Mouse (Mus musculus): ENCODE data around the gene Wdr53. TPM values are rescaled to one million over a fixed set of nuclear protein-coding genes. Genes with fewer than 3 reads are reported as not detected.
"Not testable (repeated sequence)": the region's sequence is repeated elsewhere in the genome, so short reads cannot be mapped to it uniquely, and the experiment has no call there.

Wdr53 gene
- polyA plus RNA-seq, 1 experiment from 2014 or later, result 15.8 TPM

DNA sequence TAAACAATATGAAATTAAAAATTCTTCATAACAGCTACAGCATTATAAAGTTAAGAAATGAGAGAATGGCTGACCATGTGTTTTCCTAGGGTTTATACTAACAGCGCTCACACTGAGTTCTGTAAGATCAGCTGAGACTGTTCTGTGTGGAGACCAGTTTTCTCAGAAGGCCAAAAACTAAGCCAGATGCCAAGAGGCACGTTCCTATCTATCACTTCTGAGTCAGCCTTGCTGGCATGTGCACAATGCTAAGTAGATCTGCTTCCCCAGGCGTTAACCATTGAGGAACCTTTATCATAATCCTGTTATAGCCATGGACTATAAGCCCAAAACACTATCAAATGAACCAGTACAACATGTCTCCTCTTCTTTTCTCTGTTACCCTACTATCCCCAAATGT lies 15.0 kb upstream of the Wdr53 start:
- not testable (repeated sequence) for H3K4me2 ChIP-seq (ENCODE audit: low read length); H3K27ac ChIP-seq (ENCODE audit: low read depth, low read length); ATAC-seq; H3K27me3 ChIP-seq (replicated peaks; ENCODE audit: control insufficient read depth, insufficient read depth, low read length); H3K9me3 ChIP-seq (ENCODE audit: control insufficient read depth, low read length); H3K36me3 ChIP-seq (ENCODE audit: control insufficient read depth, insufficient read depth, low read length); H3K4me1 ChIP-seq (ENCODE audit: control insufficient read depth, insufficient read depth, low read depth, low read length); H3K9ac ChIP-seq (ENCODE audit: low read depth, low read length); H3K4me3 ChIP-seq (ENCODE audit: low read length)
- 82% methylated on average over 3 of the region's 3 CpGs for WGBS

DNA sequence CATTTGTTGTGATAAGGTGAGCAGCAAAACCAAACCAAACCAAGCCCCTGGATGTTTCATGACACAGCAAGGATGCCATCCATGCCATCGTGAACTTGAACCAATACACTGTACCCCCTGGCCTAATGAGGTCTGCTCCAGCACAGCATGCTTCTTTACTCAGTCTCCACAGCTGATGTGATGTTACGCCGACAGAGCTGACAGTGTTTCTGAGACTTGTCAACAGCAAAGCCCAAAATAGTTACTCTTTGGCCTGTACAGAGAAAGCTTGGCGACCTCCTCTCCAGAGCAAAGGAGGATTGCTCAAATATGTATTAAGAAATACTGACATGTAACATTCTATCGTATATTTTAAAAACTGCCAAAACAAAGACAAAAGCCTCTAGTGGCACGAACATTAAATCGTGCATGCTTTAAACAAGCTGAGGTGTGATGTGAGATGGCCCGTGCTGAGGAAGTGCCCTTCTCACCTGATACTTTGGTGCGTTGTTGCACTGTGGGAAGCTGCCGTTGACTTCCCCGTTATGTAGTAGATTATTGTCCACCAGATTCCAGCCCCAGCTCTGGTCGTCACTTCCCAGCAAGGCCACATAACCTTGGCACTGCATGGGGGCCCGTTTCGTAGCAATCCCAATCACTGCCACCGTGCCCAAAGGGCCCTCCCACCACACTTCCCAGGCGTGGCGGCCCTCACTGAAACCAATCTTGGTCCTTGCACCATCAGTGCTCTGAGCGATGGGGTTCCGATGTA lies 8.9 kb upstream of the Wdr53 start:
- Histone ChIP-seq H3K36me3 (ENCODE audit: control insufficient read depth, insufficient read depth, low read length) (peaks cover 7% of the 10 kb centered on the region; the same call in 1 of the 2 replicates), H3K27ac (ENCODE audit: low read depth, low read length) (no peak overlapping the region), H3K4me3 (ENCODE audit: low read length) (no peak overlapping the region), H3K4me1 (ENCODE audit: control insufficient read depth, insufficient read depth, low read depth, low read length) (no peaks in the 10 kb centered on the region), H3K9me3 (ENCODE audit: control insufficient read depth, low read length) (no peaks in the 10 kb centered on the region), H3K4me2 (ENCODE audit: low read length) (no peak overlapping the region), H3K9ac (ENCODE audit: low read depth, low read length) (no peak overlapping the region), H3K27me3 (replicated peaks; ENCODE audit: control insufficient read depth, insufficient read depth, low read length) (no peaks in the 10 kb centered on the region)
- WGBS, result 92% methylated on average over 19 of the region's 19 CpGs
- ATAC-seq, result no peak

DNA sequence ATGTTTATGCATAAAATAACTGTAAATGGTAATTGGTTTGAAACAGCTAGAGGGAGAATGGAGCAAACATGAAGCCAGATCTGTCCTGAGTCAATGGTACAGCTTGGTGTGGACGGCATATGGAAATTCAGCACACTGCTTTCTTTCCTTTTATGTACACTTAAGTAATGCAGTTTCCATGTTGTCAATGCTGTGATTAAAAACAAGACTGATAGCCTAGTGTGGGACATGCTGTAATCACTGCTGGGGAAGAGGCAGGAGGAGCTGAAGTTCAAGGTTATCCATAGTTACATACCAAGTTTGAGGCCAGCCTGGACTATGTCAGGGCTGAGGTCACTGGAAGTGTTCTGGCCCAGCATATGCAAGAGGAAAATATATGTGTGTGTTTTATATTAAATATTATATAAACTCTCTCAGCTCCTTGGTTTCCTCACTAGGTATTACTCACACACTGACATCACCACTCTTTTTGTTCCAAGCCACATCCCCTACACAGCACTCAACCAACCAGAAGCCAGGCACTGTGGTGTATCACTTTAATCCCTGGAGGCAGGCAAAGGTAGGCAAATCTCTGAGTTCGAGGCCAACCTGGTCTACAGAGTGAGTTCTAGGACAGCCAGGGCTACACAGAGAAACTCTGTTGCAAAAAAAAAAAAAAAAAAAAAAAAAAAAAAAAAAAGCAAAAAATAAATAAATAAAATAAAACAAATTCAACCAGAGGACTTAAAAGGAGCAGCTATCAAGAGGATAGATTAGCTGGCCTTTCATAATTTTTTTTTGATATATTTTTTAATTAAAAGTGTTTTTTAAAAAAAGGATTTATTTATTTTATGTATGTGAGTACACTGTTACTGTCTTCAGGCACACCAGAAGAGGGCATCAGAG lies 7.4 kb upstream of the Wdr53 start:
- Histone ChIP-seq H3K9me3 (ENCODE audit: control insufficient read depth, low read length) (no peaks in the 10 kb centered on the region), H3K4me2 (ENCODE audit: low read length) (no peak overlapping the region), H3K27me3 (replicated peaks; ENCODE audit: control insufficient read depth, insufficient read depth, low read length) (no peaks in the 10 kb centered on the region), H3K36me3 (ENCODE audit: control insufficient read depth, insufficient read depth, low read length) (peaks cover 7% of the 10 kb centered on the region; the same call in 1 of the 2 replicates), H3K4me3 (ENCODE audit: low read length) (no peak overlapping the region), H3K4me1 (ENCODE audit: control insufficient read depth, insufficient read depth, low read depth, low read length) (peaks cover under 1% of the 10 kb centered on the region), H3K9ac (ENCODE audit: low read depth, low read length) (no peak overlapping the region), H3K27ac (ENCODE audit: low read depth, low read length) (no peak overlapping the region)
- WGBS, result 87% methylated on average over 2 of the region's 2 CpGs
- ATAC-seq, result no peak

DNA sequence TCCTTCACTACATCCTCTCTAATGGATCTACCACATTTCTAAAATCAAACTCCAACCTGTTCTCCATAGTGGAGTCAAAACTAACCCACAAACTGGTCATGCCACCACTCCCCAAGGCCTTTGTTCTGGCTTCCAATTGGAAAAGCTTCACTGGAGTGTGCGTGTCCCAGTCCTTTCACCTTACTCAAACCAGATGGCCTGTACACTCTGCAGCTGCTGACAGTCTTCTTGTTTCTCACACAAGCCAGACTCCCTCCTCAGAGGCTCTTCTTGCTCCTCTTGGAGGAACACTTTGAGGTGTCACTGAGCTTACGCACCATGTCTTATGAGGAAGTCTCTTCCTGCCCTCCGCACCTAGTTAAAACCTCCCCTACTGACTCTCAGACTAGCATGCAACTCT lies 3.1 kb upstream of the Wdr53 start:
- no peak overlapping the region for H3K27ac ChIP-seq (ENCODE audit: low read depth, low read length)
- 88% methylated on average over 3 of the region's 3 CpGs for WGBS
- no peaks in the 10 kb centered on the region for H3K36me3 ChIP-seq (ENCODE audit: control insufficient read depth, insufficient read depth, low read length)
- no peak overlapping the region for H3K4me3 ChIP-seq (ENCODE audit: low read length)
- no peaks in the 10 kb centered on the region for H3K27me3 ChIP-seq (replicated peaks; ENCODE audit: control insufficient read depth, insufficient read depth, low read length)
- peaks cover 24% of the 10 kb centered on the region for H3K4me1 ChIP-seq (ENCODE audit: control insufficient read depth, insufficient read depth, low read depth, low read length)
- no peak overlapping the region for H3K9ac ChIP-seq (ENCODE audit: low read depth, low read length)
- no peaks in the 10 kb centered on the region for H3K9me3 ChIP-seq (ENCODE audit: control insufficient read depth, low read length)
- no peak for ATAC-seq
- H3K4me2 ChIP-seq (ENCODE audit: low read length), result no peak overlapping the region

DNA sequence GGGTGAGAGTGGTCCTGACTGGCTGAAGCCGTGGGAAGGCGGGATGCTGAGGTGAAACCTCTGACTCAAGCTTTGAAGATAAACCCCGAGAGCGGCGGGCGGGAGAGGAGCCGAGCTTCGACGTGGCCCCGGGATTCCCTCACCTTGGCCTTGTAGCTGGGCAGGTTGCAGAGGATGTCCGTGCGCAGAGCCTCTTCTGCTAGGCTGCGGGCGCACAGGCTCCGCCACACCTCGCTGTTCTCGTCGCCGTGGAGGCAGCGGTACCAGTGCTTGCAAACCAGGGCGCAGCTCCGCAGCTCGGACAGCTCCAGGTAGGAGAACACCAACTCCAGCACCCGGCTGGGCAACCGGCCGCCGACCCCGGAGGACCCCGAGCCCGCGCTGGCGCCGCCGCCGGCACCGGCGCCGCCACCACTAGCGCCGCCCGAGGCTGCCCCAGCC lies 656 bp upstream of the Wdr53 start:
- Histone ChIP-seq H3K9me3 (ENCODE audit: control insufficient read depth, low read length) (no peaks in the 10 kb centered on the region), H3K4me1 (ENCODE audit: control insufficient read depth, insufficient read depth, low read depth, low read length) (peaks cover 24% of the 10 kb centered on the region), H3K9ac (ENCODE audit: low read depth, low read length) (peak overlapping the region; percentile 96), H3K4me2 (ENCODE audit: low read length) (peak overlapping the region; percentile 81), H3K27ac (ENCODE audit: low read depth, low read length) (peak overlapping the region; percentile 95), H3K36me3 (ENCODE audit: control insufficient read depth, insufficient read depth, low read length) (no peaks in the 10 kb centered on the region), H3K27me3 (replicated peaks; ENCODE audit: control insufficient read depth, insufficient read depth, low read length) (no peaks in the 10 kb centered on the region), H3K4me3 (ENCODE audit: low read length) (peak overlapping the region; percentile 99)
- WGBS, result 0% methylated on average over 41 of the region's 41 CpGs
- ATAC-seq, result peak; percentile 53; the same call in 1 of the 2 replicates

DNA sequence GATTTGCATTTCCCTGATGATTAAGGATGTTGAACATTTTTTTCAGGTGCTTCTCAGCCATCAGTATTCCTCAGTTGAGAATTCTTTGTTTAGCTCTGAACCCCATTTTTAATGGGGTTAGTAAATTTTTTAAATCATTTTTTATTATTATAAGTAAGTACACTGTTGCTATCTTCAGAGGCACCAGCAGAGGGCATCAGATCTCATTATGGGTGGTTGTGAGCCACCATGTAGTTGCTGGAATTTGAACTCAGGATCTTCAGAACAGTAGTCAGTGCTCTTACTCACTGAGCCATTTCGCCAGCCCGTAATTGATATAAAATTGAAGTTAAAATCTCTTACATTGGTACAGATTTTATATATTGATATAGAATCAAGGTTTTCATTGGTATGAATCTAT lies 17.2 kb downstream of the Wdr53 start:
- not testable (repeated sequence) for H3K9ac ChIP-seq (ENCODE audit: low read depth, low read length); H3K27me3 ChIP-seq (replicated peaks; ENCODE audit: control insufficient read depth, insufficient read depth, low read length); ATAC-seq; H3K36me3 ChIP-seq (ENCODE audit: control insufficient read depth, insufficient read depth, low read length); H3K4me3 ChIP-seq (ENCODE audit: low read length); H3K27ac ChIP-seq (ENCODE audit: low read depth, low read length); H3K4me2 ChIP-seq (ENCODE audit: low read length); H3K9me3 ChIP-seq (ENCODE audit: control insufficient read depth, low read length); H3K4me1 ChIP-seq (ENCODE audit: control insufficient read depth, insufficient read depth, low read depth, low read length)
- WGBS, result 93% methylated on average over 2 of the region's 2 CpGs

DNA sequence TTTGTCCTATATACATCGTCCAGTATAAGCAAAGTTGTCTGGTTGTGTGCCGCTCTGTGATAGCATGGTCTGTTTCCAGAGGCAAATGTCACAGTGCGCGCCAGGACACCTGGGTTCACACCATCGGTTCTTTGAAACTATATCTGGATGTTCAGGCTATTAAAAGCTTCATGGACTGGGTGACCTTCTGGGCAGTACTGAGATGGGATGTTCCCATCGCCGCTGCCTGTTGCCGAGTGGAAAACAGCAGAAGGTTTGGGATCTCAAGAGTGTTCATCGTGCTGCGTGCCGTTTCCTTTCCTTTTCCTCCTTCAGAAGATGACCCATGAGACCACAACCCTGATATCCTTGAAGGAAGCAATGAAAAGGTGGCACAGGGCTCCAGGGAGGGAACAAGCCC lies 24.3 kb downstream of the Wdr53 start, which contains the start of gene Smco1:
Gene Smco1, plus strand, starts transcription at position 178 of the 400 bp plus-strand sequence.
- ATAC-seq, result no peak
- Histone ChIP-seq H3K27ac (ENCODE audit: low read depth, low read length) (no peak within 1 kb of the TSS), H3K27me3 (replicated peaks; ENCODE audit: control insufficient read depth, insufficient read depth, low read length) (no peaks in the 10 kb centered on the region), H3K9me3 (ENCODE audit: control insufficient read depth, low read length) (no peaks in the 10 kb centered on the region), H3K36me3 (ENCODE audit: control insufficient read depth, insufficient read depth, low read length) (no peaks in the 10 kb centered on the region), H3K4me3 (ENCODE audit: low read length) (no peak within 1 kb of the TSS), H3K4me1 (ENCODE audit: control insufficient read depth, insufficient read depth, low read depth, low read length) (no peaks in the 10 kb centered on the region), H3K4me2 (ENCODE audit: low read length) (no peak within 1 kb of the TSS), H3K9ac (ENCODE audit: low read depth, low read length) (no peak within 1 kb of the TSS)
- WGBS, result 88% methylated on average over 11 of the region's 11 CpGs

DNA sequence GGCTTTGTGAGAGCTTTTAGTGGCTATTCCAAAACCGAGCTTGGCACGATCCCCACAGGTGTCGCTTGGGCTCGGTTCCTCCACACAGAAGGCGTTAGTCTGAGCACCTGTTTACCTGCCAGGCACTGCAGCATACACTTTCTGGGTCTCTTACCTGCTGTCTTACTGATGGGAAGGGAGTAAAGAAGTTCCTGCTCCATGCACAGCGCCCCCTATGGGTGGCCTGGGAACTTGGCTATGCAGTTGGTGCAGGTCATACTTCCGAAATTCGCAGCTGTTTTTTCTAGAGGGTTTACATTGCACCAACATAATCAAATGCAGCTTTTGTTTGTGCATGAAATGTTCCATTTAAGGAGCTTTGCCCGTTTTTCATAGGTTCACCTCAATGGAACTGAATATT lies 26.3 kb downstream of the Wdr53 start:
- WGBS, result 61% methylated on average over 9 of the region's 9 CpGs
- Histone ChIP-seq H3K27me3 (replicated peaks; ENCODE audit: control insufficient read depth, insufficient read depth, low read length) (no peaks in the 10 kb centered on the region), H3K27ac (ENCODE audit: low read depth, low read length) (no peak overlapping the region), H3K9me3 (ENCODE audit: control insufficient read depth, low read length) (no peaks in the 10 kb centered on the region), H3K4me3 (ENCODE audit: low read length) (no peak overlapping the region), H3K4me2 (ENCODE audit: low read length) (no peak overlapping the region), H3K9ac (ENCODE audit: low read depth, low read length) (no peak overlapping the region), H3K4me1 (ENCODE audit: control insufficient read depth, insufficient read depth, low read depth, low read length) (peaks cover 3% of the 10 kb centered on the region; the same call in 1 of the 2 replicates), H3K36me3 (ENCODE audit: control insufficient read depth, insufficient read depth, low read length) (no peaks in the 10 kb centered on the region)
- no peak for ATAC-seq

DNA sequence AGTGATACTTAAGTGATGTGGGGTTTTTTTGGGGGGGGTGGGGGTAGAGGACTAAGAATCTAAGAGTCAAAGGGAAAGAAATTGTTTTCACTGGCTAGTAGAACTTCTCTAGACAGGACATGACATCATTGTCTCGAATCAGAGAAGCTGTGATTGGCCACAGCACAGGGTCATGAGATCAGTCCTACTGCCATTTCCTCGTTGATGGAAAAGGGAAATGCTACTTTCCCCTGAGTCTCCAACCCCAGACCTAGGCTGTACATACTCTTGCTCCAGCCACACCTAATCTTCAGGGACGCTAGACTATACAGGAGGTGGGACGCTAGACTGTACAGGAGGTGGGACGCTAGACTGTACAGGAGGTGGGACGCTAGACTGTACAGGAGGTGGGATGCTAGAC lies 28.0 kb downstream of the Wdr53 start:
- 89% methylated on average over 6 of the region's 6 CpGs for WGBS
- H3K4me1 ChIP-seq (ENCODE audit: control insufficient read depth, insufficient read depth, low read depth, low read length), result peaks cover 12% of the 10 kb centered on the region
- no peak for ATAC-seq

More for the DNA sequence above, 28.0 kb downstream of the Wdr53 start:
- Histone ChIP-seq H3K4me3 (ENCODE audit: low read length) (no peak overlapping the region), H3K4me2 (ENCODE audit: low read length) (no peak overlapping the region), H3K36me3 (ENCODE audit: control insufficient read depth, insufficient read depth, low read length) (no peaks in the 10 kb centered on the region), H3K27me3 (replicated peaks; ENCODE audit: control insufficient read depth, insufficient read depth, low read length) (no peaks in the 10 kb centered on the region), H3K27ac (ENCODE audit: low read depth, low read length) (no peak overlapping the region), H3K9me3 (ENCODE audit: control insufficient read depth, low read length) (no peaks in the 10 kb centered on the region), H3K9ac (ENCODE audit: low read depth, low read length) (no peak overlapping the region)

Data from hindbrain, embryonic 16.5 days (tissue).